Mouse (Mus musculus): ENCODE data around the gene Rbpjl. TPM values are rescaled to one million over a fixed set of nuclear protein-coding genes. Genes with fewer than 3 reads are reported as not detected.

Rbpjl gene
- polyA plus RNA-seq, 1 experiment from 2014 or later: 0.32 TPM

DNA sequence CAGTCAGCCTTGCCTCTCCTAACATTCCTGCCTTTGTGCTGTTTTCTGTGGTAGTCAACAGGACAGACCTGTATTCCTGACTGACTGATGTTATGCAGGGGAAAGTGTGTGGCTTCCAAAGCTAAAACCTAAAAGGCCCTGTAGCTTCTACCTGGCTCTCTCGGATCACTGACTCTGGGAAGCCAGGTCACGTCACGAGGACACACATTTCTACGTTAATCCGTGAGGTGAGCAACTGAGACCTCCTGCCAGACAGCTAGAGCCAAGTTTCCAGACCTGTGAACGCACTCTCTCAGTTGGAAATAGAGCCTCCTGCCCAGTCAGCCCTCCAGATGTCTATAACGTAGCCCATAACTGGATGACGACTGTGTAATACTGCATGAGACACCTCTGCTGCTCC lies 19.0 kb downstream of the Rbpjl start:
- TF ChIP-seq EP300 (optimal IDR thresholded peaks at IDR 0.05) (peak; percentile 28), CTCF (IDR thresholded peaks at IDR 0.05; ENCODE audit: low read depth) (no peak)
- peak overlapping the region; percentile 78 for H3K27ac ChIP-seq (replicated peaks)
- ATAC-seq (ENCODE audit: low FRiP score, low TSS enrichment) (no peak), DNase-seq (ENCODE audit: low spot score) (no peak)
- no peak overlapping the region for H3K9ac ChIP-seq (ENCODE audit: low read length)
- no peak overlapping the region for H3K4me3 ChIP-seq (ENCODE audit: low read depth, low read length)
- no peaks in the 10 kb centered on the region for H3K4me1 ChIP-seq (replicated peaks; ENCODE audit: control insufficient read depth, insufficient read depth)
- H3K27me3 ChIP-seq (ENCODE audit: control insufficient read depth, insufficient read depth, low read length): no peaks in the 10 kb centered on the region
- peaks cover 10% of the 10 kb centered on the region for H3K36me3 ChIP-seq (ENCODE audit: control insufficient read depth, insufficient read depth, low read length)
- H3K4me2 ChIP-seq (replicated peaks; ENCODE audit: low read depth): no peak overlapping the region
- H3K9me3 ChIP-seq (ENCODE audit: control insufficient read depth, low read length): no peaks in the 10 kb centered on the region
- 64% methylated on average over 8 of the region's 8 CpGs for WGBS

GRCm38 (mm10) chr2:164422675-164423393 lies 19.9 kb downstream of the Rbpjl start:
- Histone ChIP-seq H3K9ac (ENCODE audit: low read length) (no peak overlapping the region), H3K4me3 (ENCODE audit: low read depth, low read length) (no peak overlapping the region), H3K4me2 (replicated peaks; ENCODE audit: low read depth) (no peak overlapping the region), H3K9me3 (ENCODE audit: control insufficient read depth, low read length) (no peaks in the 10 kb centered on the region), H3K27me3 (ENCODE audit: control insufficient read depth, insufficient read depth, low read length) (no peaks in the 10 kb centered on the region), H3K36me3 (ENCODE audit: control insufficient read depth, insufficient read depth, low read length) (peaks cover 13% of the 10 kb centered on the region), H3K4me1 (replicated peaks; ENCODE audit: control insufficient read depth, insufficient read depth) (no peaks in the 10 kb centered on the region), H3K27ac (replicated peaks) (peak overlapping the region; percentile 78)
- ATAC-seq (ENCODE audit: low FRiP score, low TSS enrichment): no peak
- WGBS: 81% methylated on average over 15 of the region's 15 CpGs
- TF ChIP-seq CTCF (IDR thresholded peaks at IDR 0.05; ENCODE audit: low read depth) (no peak), EP300 (optimal IDR thresholded peaks at IDR 0.05) (no peak)
- DNase-seq (ENCODE audit: low spot score): no peak

DNA sequence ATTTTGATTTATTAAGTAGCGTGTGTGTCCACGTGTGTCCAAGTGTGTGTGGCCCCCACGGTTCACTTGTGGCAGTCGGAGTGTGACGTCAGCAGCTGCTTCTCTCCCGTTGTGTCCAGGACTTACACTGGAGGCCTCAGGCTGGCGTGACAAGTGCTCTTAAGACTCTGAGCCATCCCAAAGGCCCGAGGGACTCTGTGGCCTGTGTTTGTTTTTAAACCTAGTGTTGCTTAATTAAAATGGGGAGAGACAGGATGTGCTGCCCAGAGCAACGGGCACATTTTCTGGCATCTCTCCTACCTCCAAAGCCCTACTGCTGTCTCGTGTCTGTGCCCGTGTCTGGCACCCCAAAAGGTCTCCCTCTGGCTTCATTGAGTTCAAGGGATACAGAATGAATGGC lies 20.5 kb downstream of the Rbpjl start:
- H3K4me2 ChIP-seq (replicated peaks; ENCODE audit: low read depth): no peak overlapping the region
- peaks cover 13% of the 10 kb centered on the region for H3K36me3 ChIP-seq (ENCODE audit: control insufficient read depth, insufficient read depth, low read length)
- H3K4me1 ChIP-seq (replicated peaks; ENCODE audit: control insufficient read depth, insufficient read depth): no peaks in the 10 kb centered on the region
- WGBS: 83% methylated on average over 11 of the region's 11 CpGs
- no peaks in the 10 kb centered on the region for H3K27me3 ChIP-seq (ENCODE audit: control insufficient read depth, insufficient read depth, low read length)
- ATAC-seq (ENCODE audit: low FRiP score, low TSS enrichment): no peak
- H3K27ac ChIP-seq (replicated peaks): no peak overlapping the region
- H3K9me3 ChIP-seq (ENCODE audit: control insufficient read depth, low read length): no peaks in the 10 kb centered on the region
- H3K9ac ChIP-seq (ENCODE audit: low read length): no peak overlapping the region
- DNase-seq (ENCODE audit: low spot score): no peak
- H3K4me3 ChIP-seq (ENCODE audit: low read depth, low read length): no peak overlapping the region
- TF ChIP-seq CTCF (IDR thresholded peaks at IDR 0.05; ENCODE audit: low read depth) (no peak), EP300 (optimal IDR thresholded peaks at IDR 0.05) (no peak)

GRCm38 (mm10) chr2:164424406-164424805 lies 21.5 kb downstream of the Rbpjl start:
- DNase-seq (ENCODE audit: low spot score): no peak
- 92% methylated on average over 8 of the region's 8 CpGs for WGBS
- Histone ChIP-seq H3K9ac (ENCODE audit: low read length) (no peak overlapping the region), H3K4me2 (replicated peaks; ENCODE audit: low read depth) (no peak overlapping the region), H3K27me3 (ENCODE audit: control insufficient read depth, insufficient read depth, low read length) (no peaks in the 10 kb centered on the region), H3K36me3 (ENCODE audit: control insufficient read depth, insufficient read depth, low read length) (peaks cover 22% of the 10 kb centered on the region), H3K4me1 (replicated peaks; ENCODE audit: control insufficient read depth, insufficient read depth) (no peaks in the 10 kb centered on the region), H3K9me3 (ENCODE audit: control insufficient read depth, low read length) (no peaks in the 10 kb centered on the region), H3K4me3 (ENCODE audit: low read depth, low read length) (no peak overlapping the region), H3K27ac (replicated peaks) (no peak overlapping the region)
- ATAC-seq (ENCODE audit: low FRiP score, low TSS enrichment): no peak
- TF ChIP-seq EP300 (optimal IDR thresholded peaks at IDR 0.05) (no peak), CTCF (IDR thresholded peaks at IDR 0.05; ENCODE audit: low read depth) (no peak)

DNA sequence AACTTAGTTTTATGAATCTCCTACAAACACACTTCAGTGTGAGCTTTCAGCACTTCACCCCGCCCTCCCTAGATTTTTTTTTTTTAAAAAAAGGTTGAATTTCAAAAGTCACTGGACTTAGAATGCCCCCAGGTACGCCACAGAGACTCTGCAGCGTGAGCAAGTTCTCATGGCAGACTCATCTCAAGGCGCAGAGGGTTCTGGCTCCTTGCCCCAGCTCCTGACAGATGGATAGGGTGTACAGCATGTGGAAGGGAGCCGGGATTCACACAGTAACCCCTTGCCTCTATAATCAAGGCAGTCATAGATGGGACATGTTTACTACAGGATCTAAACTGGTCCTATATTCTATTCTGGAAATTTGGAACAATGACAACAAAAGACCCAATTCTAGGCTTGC lies 22.5 kb downstream of the Rbpjl start:
- Histone ChIP-seq H3K27me3 (ENCODE audit: control insufficient read depth, insufficient read depth, low read length) (no peaks in the 10 kb centered on the region), H3K9me3 (ENCODE audit: control insufficient read depth, low read length) (no peaks in the 10 kb centered on the region), H3K4me2 (replicated peaks; ENCODE audit: low read depth) (no peak overlapping the region), H3K27ac (replicated peaks) (no peak overlapping the region), H3K9ac (ENCODE audit: low read length) (no peak overlapping the region), H3K36me3 (ENCODE audit: control insufficient read depth, insufficient read depth, low read length) (peaks cover 22% of the 10 kb centered on the region), H3K4me1 (replicated peaks; ENCODE audit: control insufficient read depth, insufficient read depth) (no peaks in the 10 kb centered on the region), H3K4me3 (ENCODE audit: low read depth, low read length) (no peak overlapping the region)
- WGBS: 80% methylated on average over 5 of the region's 5 CpGs
- DNase-seq (ENCODE audit: low spot score): no peak
- TF ChIP-seq CTCF (IDR thresholded peaks at IDR 0.05; ENCODE audit: low read depth) (no peak), EP300 (optimal IDR thresholded peaks at IDR 0.05) (no peak)
- ATAC-seq (ENCODE audit: low FRiP score, low TSS enrichment): no peak

DNA sequence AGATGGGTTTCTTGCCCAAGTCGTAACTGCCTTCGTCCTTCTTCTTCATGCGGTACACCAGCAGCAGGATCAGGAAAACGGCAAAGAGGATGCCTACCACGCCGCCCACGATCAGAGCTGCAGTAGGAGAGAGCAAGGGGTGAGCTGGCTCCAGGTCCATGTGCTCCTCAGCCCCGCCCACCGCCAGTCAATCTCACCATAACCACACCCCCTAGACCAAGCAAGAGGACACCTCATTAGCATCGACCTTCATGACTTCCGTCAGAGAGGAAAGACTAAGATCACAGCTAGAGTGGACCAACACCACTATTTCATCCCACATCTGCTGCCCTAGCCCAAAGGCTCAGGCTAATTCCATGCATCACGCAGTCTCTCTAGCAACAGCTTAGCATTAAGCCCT lies 23.2 kb downstream of the Rbpjl start:
- 35% methylated on average over 12 of the region's 12 CpGs for WGBS
- Histone ChIP-seq H3K27me3 (ENCODE audit: control insufficient read depth, insufficient read depth, low read length) (no peaks in the 10 kb centered on the region), H3K9me3 (ENCODE audit: control insufficient read depth, low read length) (no peaks in the 10 kb centered on the region), H3K27ac (replicated peaks) (no peak overlapping the region), H3K4me1 (replicated peaks; ENCODE audit: control insufficient read depth, insufficient read depth) (peaks cover 6% of the 10 kb centered on the region), H3K4me3 (ENCODE audit: low read depth, low read length) (no peak overlapping the region), H3K9ac (ENCODE audit: low read length) (no peak overlapping the region), H3K4me2 (replicated peaks; ENCODE audit: low read depth) (no peak overlapping the region), H3K36me3 (ENCODE audit: control insufficient read depth, insufficient read depth, low read length) (peaks cover 22% of the 10 kb centered on the region)
- TF ChIP-seq EP300 (optimal IDR thresholded peaks at IDR 0.05) (no peak), CTCF (IDR thresholded peaks at IDR 0.05; ENCODE audit: low read depth) (no peak)
- peak; percentile 56 for DNase-seq (ENCODE audit: low spot score)
- peak; percentile 36; the same call in 1 of the 2 replicates for ATAC-seq (ENCODE audit: low FRiP score, low TSS enrichment)

All from stomach, postnatal 0 days (tissue).